Mouse (Mus musculus): Measurements from ENCODE around the gene Timm10b.

The Timm10b gene

DNA sequence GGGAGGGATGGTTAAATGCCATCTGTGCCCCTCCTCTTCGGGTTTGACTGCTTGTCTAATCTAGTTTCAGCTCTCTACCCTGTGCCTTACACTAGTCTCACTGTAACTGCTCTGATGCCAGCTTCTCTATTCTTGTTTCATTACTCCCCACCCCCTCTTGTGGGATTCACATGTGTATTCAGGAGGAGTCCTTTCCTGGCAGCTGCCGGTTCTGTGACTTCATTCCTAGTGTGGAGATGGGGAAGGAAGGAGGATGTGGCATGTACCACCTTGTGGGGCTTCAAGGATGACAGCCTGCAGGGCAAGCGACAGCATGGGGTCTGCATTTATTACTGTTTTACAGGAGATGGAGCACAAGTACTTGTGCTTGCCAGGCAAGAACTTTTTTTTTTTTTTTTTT, 2.1 kb downstream of the Timm10b start:
- DNase-seq: no peak

DNA sequence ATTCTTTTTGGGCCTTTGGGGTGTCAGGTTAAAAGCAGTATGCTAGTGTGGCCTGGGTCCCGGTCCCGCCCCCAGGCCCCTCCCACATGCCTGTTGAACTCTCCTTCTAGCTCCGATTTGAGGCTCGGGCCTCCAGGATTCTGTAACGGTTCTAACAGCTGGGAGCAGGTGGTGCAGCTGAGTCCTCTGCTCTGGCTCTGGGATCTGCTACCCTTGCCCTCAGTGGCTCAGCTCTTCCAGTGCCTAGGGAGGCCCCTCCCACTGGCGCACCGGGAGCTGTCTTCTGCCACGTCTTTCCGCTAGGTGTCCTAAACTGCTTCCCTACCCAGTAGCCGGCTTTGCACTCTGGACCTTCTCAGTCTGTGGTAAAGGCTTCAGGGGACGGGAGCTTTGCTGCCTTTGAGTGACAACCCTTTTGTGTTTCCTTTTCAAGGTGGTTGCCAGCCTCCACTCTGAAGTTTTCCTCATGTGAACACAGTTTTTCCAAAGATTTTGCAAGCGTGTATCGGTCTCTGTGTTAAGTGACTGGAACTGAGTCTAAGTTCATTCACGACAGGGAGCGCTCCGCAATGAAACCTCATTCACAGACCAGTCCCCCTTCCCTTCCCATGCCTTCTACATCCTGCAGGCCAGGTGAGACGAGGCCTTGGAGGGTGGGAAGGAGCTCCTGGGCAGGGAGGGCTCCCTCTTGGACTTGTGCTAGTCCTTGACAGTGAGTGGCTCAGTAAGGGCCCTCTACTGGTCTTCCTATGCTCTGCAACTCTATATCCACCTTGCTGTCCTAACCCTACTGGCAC, 11.0 kb downstream of the Timm10b start, which contains the start of gene Dnhd1:
Dnhd1 (plus strand) TSS at position 189 of the 797 bp plus-strand sequence.
- peak; percentile 55 to 60 for DNase-seq

DNA sequence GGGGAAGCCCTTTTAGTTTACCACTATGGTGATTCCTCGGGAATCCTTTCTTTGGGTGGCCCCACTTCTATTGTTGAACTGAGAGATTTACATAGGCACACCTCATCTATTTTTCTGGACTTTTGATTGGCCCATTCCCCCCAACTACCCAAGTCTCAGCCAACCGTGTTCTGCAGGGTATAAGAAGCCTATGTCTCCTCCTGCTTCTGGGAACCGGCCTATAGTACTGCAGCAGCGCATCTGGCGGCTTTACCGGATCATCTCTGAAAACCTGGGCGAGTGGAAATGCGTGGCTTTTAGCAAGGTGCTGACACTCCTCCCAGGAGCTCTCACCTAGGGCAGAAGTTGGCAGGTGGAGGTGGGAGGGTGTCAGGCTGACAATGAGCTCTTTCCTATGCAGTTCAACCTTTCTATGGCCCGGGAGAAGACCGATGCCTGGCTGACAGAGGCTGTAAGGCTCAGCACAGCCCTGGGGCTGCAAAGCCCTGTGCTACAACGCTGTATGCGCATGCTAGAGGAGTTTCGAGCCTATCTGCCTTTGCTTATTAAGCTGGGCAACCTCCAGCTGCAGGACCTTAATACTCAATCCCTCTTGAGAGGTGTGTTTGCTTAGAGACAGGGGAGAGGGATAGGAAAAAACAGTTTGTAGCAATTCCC, 45.8 kb downstream of the Timm10b start:
- no peak for DNase-seq

DNA sequence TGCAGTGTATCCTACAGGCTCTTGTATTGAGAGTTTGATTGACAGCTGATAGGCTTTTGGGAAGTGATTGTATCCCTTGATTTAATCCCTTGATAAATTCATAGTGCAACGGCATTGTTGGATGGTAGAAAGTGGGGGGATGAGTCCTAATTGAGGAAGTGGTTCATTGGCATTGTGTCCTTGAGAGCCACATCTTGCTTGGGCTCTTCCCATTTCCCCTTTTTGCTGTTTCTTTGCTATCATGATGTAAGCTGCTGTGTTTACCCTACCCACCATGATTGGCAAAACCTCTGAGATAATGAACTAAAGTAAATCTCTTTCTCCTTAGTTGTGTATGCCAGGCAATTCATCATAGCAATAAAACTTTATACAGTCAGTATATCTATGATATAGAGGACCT, 51.0 kb downstream of the Timm10b start:
- no peak for DNase-seq
